Mouse (Mus musculus) spleen, embryonic (tissue): Measurements from ENCODE around the gene Actl7b.

Experiments
- CTCF ChIA-PET: fragments of 350-600 bp; sonication (Branson Sonifier 250); formaldehyde crosslinking; loops from one replicate; lab custom pipeline; 2022; lab: Charles Lee

Gene Actl7b

DNA sequence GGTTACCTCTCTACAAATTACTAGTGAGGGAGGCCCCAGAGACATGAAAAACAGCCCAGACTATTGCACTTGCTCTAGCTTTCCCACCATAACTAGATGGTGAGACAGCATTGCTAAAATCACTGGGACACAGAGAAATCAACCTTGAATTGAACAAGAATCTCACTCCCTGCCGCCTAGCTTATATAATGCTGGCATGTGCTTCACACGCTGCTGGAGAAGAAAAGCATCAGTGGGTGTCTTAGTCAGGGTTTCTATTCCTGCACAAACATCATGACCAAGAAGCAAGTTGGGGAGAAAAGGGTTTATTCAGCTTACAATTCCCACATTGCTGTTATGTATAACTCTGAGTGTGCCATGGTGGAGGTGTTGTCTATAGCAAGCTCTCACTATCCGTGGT, 28.1 kb downstream of the Actl7b start:
- CTCF ChIA-PET, result interaction anchor here (0.5 kb wide), 1 partner anchor 657 kb away, joined by 6 read pairs; no protein-coding TSS in a partner anchor

DNA sequence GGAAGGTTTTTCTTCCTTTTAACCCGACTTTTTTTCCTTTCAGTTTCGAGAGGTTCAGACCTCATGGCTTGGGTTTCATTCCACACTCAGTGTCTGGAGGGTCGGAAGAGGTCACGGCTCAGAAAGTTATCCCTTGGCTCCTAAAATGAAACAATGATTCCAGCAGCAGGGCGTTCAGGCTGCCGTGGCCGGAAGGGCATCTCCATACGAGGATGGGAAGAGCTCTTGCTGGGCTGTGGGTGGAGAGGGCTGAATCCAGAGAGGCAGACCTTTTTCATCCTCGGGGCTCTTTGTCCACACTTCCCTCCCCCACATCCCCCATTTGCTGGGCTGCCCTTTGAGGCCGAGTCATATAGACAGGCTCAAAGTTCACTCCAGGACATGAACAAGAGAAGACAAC, 39.0 kb downstream of the Actl7b start:
- CTCF ChIA-PET, result no interaction called here

DNA sequence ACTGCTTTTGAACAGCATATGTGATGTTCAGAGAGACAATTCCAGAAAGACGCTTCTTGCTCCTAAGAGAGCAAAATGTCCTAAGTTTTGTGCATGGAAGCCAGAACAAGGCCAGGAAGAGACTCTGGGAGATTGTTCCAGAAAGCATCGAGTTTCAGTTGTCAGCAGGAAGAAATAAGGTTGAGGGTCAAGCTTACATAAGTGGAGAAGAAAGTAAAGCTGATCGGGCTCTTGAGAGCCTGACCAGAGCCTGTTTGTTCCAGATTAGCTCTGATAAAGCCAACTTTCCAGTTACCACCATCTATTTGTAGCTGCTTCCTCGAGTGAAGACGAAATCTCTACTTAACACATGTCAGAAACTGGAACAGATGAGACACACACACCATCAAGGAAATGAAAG, 42.6 kb downstream of the Actl7b start:
- CTCF ChIA-PET, result no interaction called here

DNA sequence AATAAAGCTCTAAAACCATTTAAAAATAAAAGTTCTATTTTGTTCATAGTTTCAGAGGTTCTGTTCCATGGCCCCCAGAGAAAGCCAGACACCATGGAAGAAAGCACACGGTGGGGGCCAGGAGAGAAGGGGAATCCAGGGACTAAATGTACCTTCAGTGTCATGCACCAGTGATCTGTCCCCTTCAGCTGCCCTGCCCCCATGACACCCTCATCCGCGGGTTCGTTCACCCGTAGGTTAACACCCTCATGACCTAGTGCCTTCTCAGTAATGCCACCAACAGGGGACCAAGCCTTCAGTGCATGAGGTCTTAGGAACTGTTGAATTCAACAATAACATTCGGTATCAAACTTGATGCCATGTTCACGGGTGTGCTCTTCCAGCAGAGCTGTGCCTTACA, 44.8 kb downstream of the Actl7b start:
- CTCF ChIA-PET, result no interaction called here
